Mouse (Mus musculus): ENCODE measurements at regions not wholly inside any gene's neighbourhood (a gene's known extent, or its start where the extent isn't known, plus 50 kb on each side); places are given as distances from the start of the nearest gene placed in this dataset.

GRCm38 (mm10) chr2:79090273-79090672 lies 165.0 kb upstream of the Itga4 start:
- WGBS, result 90% methylated on average over 2 of the region's 2 CpGs
- no peak overlapping the region for H3K9ac ChIP-seq (ENCODE audit: low read depth, low read length)
- H3K4me1 ChIP-seq (ENCODE audit: control insufficient read depth, insufficient read depth, low read length), result no peaks in the 10 kb centered on the region
- TF ChIP-seq CTCF (IDR thresholded peaks at IDR 0.05; ENCODE audit: low read depth, low read length), result no peak
- DNase-seq (ENCODE audit: extremely low read depth, low read depth, low spot score), result no peak
- H3K4me3 ChIP-seq (ENCODE audit: insufficient read depth, low read depth, low read length), result no peak overlapping the region
- no peaks in the 10 kb centered on the region for H3K36me3 ChIP-seq (ENCODE audit: control insufficient read depth, insufficient read depth, low read length)
- H3K27ac ChIP-seq (replicated peaks; ENCODE audit: insufficient read depth, low read depth, low read length), result no peak overlapping the region
- H3K79me2 ChIP-seq (ENCODE audit: control insufficient read depth, insufficient read depth, low read length), result no peaks in the 10 kb centered on the region
- no peaks in the 10 kb centered on the region for H3K27me3 ChIP-seq (ENCODE audit: control insufficient read depth, insufficient read depth, low read length)

- H3K4me3 ChIP-seq (ENCODE audit: insufficient read depth, low read depth, low read length), result no peak overlapping the region
- 33% methylated on average over 1 of the region's 1 CpGs for WGBS
- no peak for DNase-seq (ENCODE audit: extremely low read depth, low read depth, low spot score)
- H3K4me1 ChIP-seq (ENCODE audit: control insufficient read depth, insufficient read depth, low read length), result no peaks in the 10 kb centered on the region
- TF ChIP-seq POLR2A (IDR thresholded peaks at IDR 0.05; ENCODE audit: extremely low read depth, insufficient read depth, low read length) (no peak), CTCF (IDR thresholded peaks at IDR 0.05; ENCODE audit: low read depth, low read length) (no peak)
- no peaks in the 10 kb centered on the region for H3K27me3 ChIP-seq (ENCODE audit: control insufficient read depth, insufficient read depth, low read length)
- no peaks in the 10 kb centered on the region for H3K79me2 ChIP-seq (ENCODE audit: control insufficient read depth, insufficient read depth, low read length)
- no peak overlapping the region for H3K27ac ChIP-seq (replicated peaks; ENCODE audit: insufficient read depth, low read depth, low read length)
- H3K9ac ChIP-seq (ENCODE audit: low read depth, low read length), result no peak overlapping the region
- no peaks in the 10 kb centered on the region for H3K36me3 ChIP-seq (ENCODE audit: control insufficient read depth, insufficient read depth, low read length)
Measured at GRCm38 (mm10) chr2:79094298-79094697, 160.9 kb upstream of the Itga4 start.

GRCm38 (mm10) chr2:79096532-79097251 lies 158.5 kb upstream of the Itga4 start:
- Histone ChIP-seq H3K9ac (ENCODE audit: low read depth, low read length) (no peak overlapping the region), H3K27ac (replicated peaks; ENCODE audit: insufficient read depth, low read depth, low read length) (no peak overlapping the region), H3K79me2 (ENCODE audit: control insufficient read depth, insufficient read depth, low read length) (no peaks in the 10 kb centered on the region), H3K36me3 (ENCODE audit: control insufficient read depth, insufficient read depth, low read length) (no peaks in the 10 kb centered on the region), H3K27me3 (ENCODE audit: control insufficient read depth, insufficient read depth, low read length) (no peaks in the 10 kb centered on the region), H3K4me3 (ENCODE audit: insufficient read depth, low read depth, low read length) (no peak overlapping the region), H3K4me1 (ENCODE audit: control insufficient read depth, insufficient read depth, low read length) (no peaks in the 10 kb centered on the region)
- 86% methylated on average over 3 of the region's 3 CpGs for WGBS
- DNase-seq (ENCODE audit: extremely low read depth, low read depth, low spot score), result no peak
- TF ChIP-seq POLR2A (IDR thresholded peaks at IDR 0.05; ENCODE audit: extremely low read depth, insufficient read depth, low read length) (no peak), CTCF (IDR thresholded peaks at IDR 0.05; ENCODE audit: low read depth, low read length) (no peak)

- Histone ChIP-seq H3K36me3 (ENCODE audit: control insufficient read depth, insufficient read depth, low read length) (no peaks in the 10 kb centered on the region), H3K27me3 (ENCODE audit: control insufficient read depth, insufficient read depth, low read length) (no peaks in the 10 kb centered on the region), H3K79me2 (ENCODE audit: control insufficient read depth, insufficient read depth, low read length) (no peaks in the 10 kb centered on the region), H3K9ac (ENCODE audit: low read depth, low read length) (no peak overlapping the region), H3K4me3 (ENCODE audit: insufficient read depth, low read depth, low read length) (no peak overlapping the region), H3K4me1 (ENCODE audit: control insufficient read depth, insufficient read depth, low read length) (no peaks in the 10 kb centered on the region), H3K27ac (replicated peaks; ENCODE audit: insufficient read depth, low read depth, low read length) (no peak overlapping the region)
- no peak for DNase-seq (ENCODE audit: extremely low read depth, low read depth, low spot score)
- 96% methylated on average over 1 of the region's 1 CpGs for WGBS
- TF ChIP-seq CTCF (IDR thresholded peaks at IDR 0.05; ENCODE audit: low read depth, low read length), result no peak
Measured at GRCm38 (mm10) chr2:79099601-79100000, 155.6 kb upstream of the Itga4 start.

GRCm38 (mm10) chr2:79111673-79112072 lies 143.6 kb upstream of the Itga4 start:
- Histone ChIP-seq H3K9ac (ENCODE audit: low read depth, low read length) (no peak overlapping the region), H3K27me3 (ENCODE audit: control insufficient read depth, insufficient read depth, low read length) (no peaks in the 10 kb centered on the region), H3K79me2 (ENCODE audit: control insufficient read depth, insufficient read depth, low read length) (no peaks in the 10 kb centered on the region), H3K4me3 (ENCODE audit: insufficient read depth, low read depth, low read length) (no peak overlapping the region), H3K36me3 (ENCODE audit: control insufficient read depth, insufficient read depth, low read length) (no peaks in the 10 kb centered on the region), H3K4me1 (ENCODE audit: control insufficient read depth, insufficient read depth, low read length) (no peaks in the 10 kb centered on the region), H3K27ac (replicated peaks; ENCODE audit: insufficient read depth, low read depth, low read length) (no peak overlapping the region)
- TF ChIP-seq CTCF (IDR thresholded peaks at IDR 0.05; ENCODE audit: low read depth, low read length), result no peak
- TF ChIP-seq POLR2A (IDR thresholded peaks at IDR 0.05; ENCODE audit: extremely low read depth, insufficient read depth, low read length), result no peak
- WGBS, result 70% methylated on average over 1 of the region's 1 CpGs
- DNase-seq (ENCODE audit: extremely low read depth, low read depth, low spot score), result no peak

GRCm38 (mm10) chr2:79112076-79112475 lies 143.2 kb upstream of the Itga4 start:
- no peak for DNase-seq (ENCODE audit: extremely low read depth, low read depth, low spot score)
- Histone ChIP-seq H3K9ac (ENCODE audit: low read depth, low read length) (no peak overlapping the region), H3K79me2 (ENCODE audit: control insufficient read depth, insufficient read depth, low read length) (no peaks in the 10 kb centered on the region), H3K27me3 (ENCODE audit: control insufficient read depth, insufficient read depth, low read length) (no peaks in the 10 kb centered on the region), H3K4me3 (ENCODE audit: insufficient read depth, low read depth, low read length) (no peak overlapping the region), H3K27ac (replicated peaks; ENCODE audit: insufficient read depth, low read depth, low read length) (no peak overlapping the region), H3K4me1 (ENCODE audit: control insufficient read depth, insufficient read depth, low read length) (no peaks in the 10 kb centered on the region), H3K36me3 (ENCODE audit: control insufficient read depth, insufficient read depth, low read length) (no peaks in the 10 kb centered on the region)
- TF ChIP-seq POLR2A (IDR thresholded peaks at IDR 0.05; ENCODE audit: extremely low read depth, insufficient read depth, low read length) (no peak), CTCF (IDR thresholded peaks at IDR 0.05; ENCODE audit: low read depth, low read length) (no peak)
- WGBS, result 89% methylated on average over 1 of the region's 1 CpGs
